Mouse (Mus musculus) embryo, embryonic 9.5 days (tissue): ENCODE measurements around the gene Uxs1.

Source experiments
- DNase-seq: peaks from one replicate; pipeline ENCODE4 v3.0.0-alpha.2; 2017; ENCODE audit errors: extremely low spot score

Gene Uxs1

DNA sequence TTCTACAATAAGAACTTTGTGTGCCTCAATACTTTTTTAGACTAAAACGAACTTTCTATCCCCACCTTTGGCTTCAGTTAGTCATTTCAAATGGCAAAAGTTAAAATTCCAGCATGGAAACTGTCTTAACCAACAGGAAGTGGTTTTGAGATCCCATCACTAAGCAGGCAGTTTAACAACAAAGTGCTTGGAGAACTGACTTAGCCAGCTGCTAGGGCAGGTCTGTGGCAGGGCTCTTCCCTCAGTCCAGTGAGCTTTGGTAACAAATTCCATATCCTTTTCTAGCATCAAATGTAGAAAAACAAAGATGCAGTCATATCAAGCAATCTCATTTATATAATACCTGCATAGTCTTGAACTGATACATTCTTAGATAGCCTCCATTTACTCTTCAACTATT is 105.1 kb downstream of the Uxs1 start:
- DNase-seq = no peak

DNA sequence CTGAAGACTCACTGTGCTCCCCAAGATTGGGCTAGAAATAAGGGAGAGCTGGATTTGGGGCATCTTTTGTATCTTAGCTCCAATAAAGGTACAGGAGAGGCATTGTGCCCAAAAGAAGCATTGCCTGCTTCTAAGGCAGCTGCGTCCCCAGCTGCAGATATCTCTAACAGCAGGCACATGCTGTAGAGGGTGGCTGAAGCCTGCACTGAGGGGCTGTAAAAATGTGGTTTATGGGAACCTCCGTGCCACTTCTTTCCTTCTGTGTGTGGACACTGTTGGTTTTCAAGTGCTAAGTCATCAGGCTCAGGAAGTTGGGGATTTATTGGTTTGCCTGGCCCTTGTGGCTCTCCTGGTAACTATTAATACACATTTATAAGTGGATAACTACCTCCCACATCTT is 108.8 kb downstream of the Uxs1 start:
- DNase-seq = no peak

- DNase-seq = no peak
These were observed 109.6 kb downstream of the Uxs1 start for GRCm38 (mm10) chr1:43717967-43718366.

- no peak for DNase-seq
These were observed 112.8 kb downstream of the Uxs1 start for GRCm38 (mm10) chr1:43714841-43715240.

- peak; percentile 50 for DNase-seq
These were observed 129.0 kb downstream of the Uxs1 start for GRCm38 (mm10) chr1:43698577-43699000.
